Mouse (Mus musculus) inflammation-experienced regulatory T-cells, adult 6 months (primary cell): ENCODE results near the gene Map4k3. TPM values are rescaled to one million over a fixed set of nuclear protein-coding genes. Genes with fewer than 3 reads are reported as not detected.

Source experiments
- ATAC-seq: one replicate; pipeline ENCODE4 v1.8.0; 2017
- polyA plus RNA-seq, 3 experiments: library from polyadenylated mRNA; unstranded; fragments of 100-300 nt; shearing (Covaris generic); gene quantifications; one replicate each; pipeline ENCODE4 v1.2.1; 2017

The Map4k3 gene
- polyA plus RNA-seq, 3 experiments from 2014 or later, result 0.85 to 5.3 (median 4.8) TPM

GRCm38 (mm10) chr17:80683041-80683440, 45.2 kb downstream of the Map4k3 start:
- no peak for ATAC-seq

DNA sequence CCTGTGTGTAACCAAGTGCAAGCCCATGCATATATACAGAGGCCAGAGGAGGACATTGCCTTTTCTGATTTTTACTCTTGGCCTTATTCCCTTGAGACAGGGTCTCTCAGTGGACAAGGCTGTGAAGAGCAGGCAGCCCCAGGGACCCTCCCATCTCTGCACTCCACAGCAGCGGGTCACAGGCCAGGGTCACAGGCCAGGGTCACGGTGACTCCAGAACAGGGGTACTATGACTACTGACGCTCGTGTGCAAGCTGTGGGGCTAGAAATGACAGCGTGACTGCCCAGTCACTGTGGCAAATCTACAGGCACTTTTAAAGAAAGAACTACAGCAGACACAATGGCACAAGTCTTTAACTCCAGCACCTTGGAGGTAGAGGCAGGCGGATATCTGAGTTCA, 50.1 kb downstream of the Map4k3 start:
- no peak for ATAC-seq

- no peak for ATAC-seq
These were observed 51.3 kb downstream of the Map4k3 start for GRCm38 (mm10) chr17:80676859-80677535.

GRCm38 (mm10) chr17:80676211-80676610, 52.1 kb downstream of the Map4k3 start:
- ATAC-seq, result no peak

DNA sequence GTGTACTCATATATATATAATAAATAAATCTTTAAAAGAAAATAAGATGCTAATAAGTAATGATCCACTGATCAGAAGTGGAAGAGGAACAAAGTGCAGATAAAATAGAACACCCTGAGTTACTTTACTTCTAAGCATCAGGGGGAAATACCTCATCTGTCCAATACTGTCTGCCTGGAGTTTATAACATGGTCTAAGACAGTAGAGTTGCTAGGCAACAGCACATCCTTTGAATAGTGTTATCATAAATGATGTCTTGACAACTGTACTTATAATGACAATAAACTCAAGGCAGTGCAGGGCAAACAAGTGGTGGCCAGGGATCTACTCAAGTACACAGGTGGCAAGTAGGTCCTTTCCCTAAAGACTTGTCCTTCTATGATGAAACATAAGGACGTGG, 57.9 kb downstream of the Map4k3 start:
- ATAC-seq, result peak; percentile 52

- no peak for ATAC-seq
These were observed 64.7 kb downstream of the Map4k3 start for GRCm38 (mm10) chr17:80663623-80664022.

DNA sequence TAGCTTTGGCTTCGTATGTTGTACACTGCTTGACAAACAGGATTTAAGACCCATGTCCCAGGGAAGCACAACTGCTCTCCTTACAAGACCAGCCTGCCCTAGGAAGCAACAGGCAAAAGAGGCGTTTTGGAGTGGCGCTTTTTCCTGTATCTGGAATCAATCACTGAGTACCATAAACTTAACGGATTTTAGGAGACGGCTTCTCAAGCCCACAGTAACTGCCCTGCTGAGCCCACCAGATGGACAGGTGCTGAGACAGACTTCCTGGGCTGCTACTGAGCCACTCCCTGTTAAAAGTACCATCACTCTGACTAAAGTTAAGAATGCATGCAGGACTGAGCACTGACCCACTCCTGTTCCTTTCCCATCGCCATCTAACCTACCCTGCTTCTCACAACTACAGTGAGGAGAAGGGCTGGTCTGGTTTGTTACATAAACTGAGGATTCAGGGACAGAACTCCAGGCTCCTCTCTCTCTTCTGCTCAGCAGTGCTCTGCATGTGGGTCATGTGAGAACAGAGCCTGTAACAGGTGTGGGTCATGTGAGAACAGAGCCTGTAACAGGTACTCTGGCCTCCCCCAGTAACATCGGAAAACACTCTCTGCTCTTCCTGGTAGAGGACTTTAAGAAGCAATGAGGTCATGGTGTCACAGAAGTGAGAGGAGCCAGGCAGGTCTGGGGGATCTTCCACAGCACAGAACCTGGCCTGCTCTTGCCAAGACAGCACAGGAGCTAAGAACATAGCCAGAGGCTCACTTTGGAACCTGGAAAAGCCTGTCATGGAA, 65.3 kb downstream of the Map4k3 start:
- no peak for ATAC-seq

GRCm38 (mm10) chr17:80661896-80662295, 66.4 kb downstream of the Map4k3 start:
- ATAC-seq, result no peak

GRCm38 (mm10) chr17:80660707-80661380, 67.4 kb downstream of the Map4k3 start:
- no peak for ATAC-seq

DNA sequence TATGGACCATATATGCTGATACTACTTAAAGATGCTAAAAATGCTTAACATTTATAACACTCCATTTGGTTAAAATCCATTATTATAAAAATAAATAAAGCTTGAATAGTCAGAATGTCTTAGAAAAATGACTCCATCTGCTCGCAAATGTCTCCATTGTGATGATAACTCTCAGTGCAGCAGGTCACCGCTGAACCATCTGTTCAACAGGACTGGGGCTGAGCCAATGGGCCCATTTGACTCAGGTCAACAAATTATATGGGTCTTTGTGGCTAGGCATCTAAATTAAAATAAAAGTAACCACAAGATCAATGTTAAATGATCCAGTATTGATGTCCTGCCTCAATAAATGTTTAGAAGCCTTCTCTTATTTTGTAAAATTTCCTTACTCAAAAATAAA, 68.1 kb downstream of the Map4k3 start:
- ATAC-seq, result no peak

DNA sequence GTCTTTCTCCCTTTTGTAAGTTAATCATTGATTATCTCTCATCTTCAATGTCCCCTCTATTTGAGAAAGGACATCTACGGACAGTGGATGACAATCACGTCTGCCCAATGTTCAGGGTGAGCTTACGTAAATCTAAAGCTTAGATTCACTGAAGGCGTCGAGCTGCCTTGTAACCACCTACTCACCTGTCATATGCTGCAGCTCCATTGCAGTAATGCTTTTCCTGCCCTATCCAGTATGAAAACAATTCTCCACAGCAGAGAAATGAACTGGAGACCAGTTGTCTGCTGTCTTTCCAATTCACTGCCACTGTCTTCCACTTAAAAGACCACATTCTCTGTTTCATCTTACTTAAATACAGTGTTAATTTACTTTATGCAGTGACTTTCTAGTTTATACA, 68.5 kb downstream of the Map4k3 start:
- no peak for ATAC-seq

DNA sequence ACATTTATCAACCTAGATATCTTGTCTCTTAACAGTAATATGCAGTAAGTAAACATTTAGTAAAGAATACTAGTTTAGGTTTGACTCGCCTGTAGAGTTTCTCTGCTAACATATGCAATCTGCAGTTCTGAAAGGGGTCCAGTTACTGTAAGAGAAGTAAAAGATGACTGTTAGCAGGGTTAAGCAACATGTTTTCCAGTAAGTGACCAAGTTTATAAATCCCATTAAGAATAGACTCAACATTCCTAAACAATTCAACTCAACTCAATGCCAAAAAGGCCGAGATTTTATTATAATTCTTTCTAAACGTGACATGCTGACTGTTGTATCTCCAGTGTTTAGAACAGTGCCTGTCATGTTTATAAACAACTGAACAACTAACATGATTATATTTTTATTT, 74.0 kb downstream of the Map4k3 start:
- ATAC-seq, result no peak

DNA sequence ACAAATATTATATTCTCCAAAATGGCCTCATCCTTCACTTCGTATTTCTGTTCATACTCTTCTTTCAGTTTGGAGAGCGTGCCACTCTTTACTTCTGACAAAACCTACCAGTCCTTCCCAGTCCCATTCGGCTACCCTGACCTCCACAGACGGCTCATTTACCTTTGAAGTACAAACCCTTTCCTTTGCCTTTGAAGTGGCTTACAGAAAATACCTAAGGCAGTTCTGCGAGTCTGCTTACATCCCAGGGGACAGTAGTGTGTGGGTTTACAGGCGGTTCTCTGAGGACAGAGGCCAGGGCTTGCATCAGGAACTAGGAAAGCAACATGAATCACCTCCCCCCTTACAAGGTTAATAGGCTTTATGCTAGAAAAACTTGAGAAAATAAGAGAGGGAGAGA, 75.5 kb downstream of the Map4k3 start:
- ATAC-seq, result no peak

- ATAC-seq, result no peak
These were observed 81.4 kb downstream of the Map4k3 start for GRCm38 (mm10) chr17:80646843-80647242.

DNA sequence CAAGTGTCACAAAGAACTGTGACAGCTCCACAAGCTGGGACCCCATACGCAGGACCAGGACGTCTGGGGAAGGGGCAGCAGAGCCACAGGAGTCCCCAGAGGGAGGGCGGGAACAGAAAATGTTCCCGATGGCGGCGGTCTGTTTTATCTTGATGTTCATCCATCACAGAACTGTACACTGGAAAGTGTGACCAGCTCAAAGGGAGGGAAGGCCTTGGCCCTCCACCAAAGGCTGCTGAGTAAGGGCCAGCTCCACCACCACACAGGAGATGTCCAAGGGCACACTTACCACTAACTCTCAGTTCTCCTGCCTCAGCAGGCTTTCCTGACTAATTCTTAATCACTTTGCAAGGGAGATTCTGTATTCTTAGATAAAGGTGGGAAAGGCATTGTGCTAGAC, 82.2 kb downstream of the Map4k3 start:
- ATAC-seq, result no peak

DNA sequence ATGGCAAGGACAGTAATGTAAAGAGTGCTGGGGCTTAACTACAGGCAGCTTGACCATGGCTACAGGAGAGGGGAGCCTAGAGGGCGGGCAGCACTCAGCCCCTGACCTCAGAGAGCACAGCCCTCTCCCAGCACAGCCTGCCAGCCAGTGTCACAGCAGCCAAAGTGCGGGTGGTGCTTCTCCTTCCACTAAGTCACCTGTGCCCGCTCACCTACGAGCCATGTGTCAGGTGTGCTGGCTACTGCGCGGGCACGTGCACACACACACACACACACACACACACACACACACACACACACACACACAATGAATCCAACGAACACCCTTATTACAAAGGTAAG, 82.6 kb downstream of the Map4k3 start:
- ATAC-seq, result no peak

GRCm38 (mm10) chr17:80644983-80645693, 83.1 kb downstream of the Map4k3 start:
- ATAC-seq, result no peak

DNA sequence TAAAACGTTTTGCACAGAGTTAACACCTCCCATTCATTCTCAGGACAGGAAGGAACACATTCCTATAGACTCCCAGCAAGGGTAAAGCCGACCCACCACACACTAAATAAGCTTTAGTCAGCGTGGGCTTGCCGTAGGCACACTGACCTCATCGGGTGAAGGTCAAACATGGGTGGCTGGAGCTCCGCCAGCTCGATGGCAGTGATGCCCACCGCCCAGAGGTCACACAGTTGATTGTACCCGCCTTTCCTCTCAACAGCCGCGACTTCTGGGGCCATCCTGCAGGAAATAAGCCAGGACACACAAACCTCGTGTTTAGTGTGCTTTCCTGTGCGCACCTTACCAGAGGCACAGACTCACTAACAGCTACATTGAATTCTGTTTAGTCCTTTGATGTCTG, 83.7 kb downstream of the Map4k3 start:
- ATAC-seq, result no peak

GRCm38 (mm10) chr17:80638121-80638520, 90.2 kb downstream of the Map4k3 start:
- no peak for ATAC-seq

- ATAC-seq, result no peak
These were observed 92.5 kb downstream of the Map4k3 start for GRCm38 (mm10) chr17:80635794-80636193.

GRCm38 (mm10) chr17:80632846-80633245, 95.4 kb downstream of the Map4k3 start:
- no peak for ATAC-seq

GRCm38 (mm10) chr17:80632354-80632753, 95.9 kb downstream of the Map4k3 start:
- ATAC-seq, result no peak

DNA sequence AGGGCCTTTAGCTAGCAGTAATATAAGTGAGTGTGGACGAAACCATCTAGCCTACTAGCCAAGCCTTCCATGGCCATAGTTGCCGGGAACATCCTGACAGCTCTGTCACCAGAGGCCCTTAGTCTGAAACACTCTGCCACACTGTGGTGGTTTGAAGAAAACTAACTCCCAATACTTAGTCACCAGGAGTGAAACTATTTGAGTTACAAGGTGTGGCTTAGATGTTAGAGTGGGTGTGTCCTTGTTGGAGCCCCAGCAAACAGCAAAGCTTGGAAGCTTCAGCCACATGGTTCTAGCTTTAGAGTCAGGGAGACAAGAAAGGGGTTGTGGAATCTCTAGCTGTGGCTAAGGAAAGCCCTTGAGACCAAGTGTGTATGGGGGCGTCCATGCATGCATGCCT, 97.3 kb downstream of the Map4k3 start:
- ATAC-seq, result no peak
